Mouse (Mus musculus): ENCODE data around the gene Atg13. TPM values are rescaled to one million over a fixed set of nuclear protein-coding genes. Genes with fewer than 3 reads are reported as not detected.

Atg13 gene
- 32.8 and 39.4 TPM in 2 replicates for polyA plus RNA-seq (2015; fragmentation: Nextera tagmentation; extraction: Ambion mirVana)

- under 1% methylated on average over 66 of the region's 66 CpGs for WGBS
- peaks cover 16% of the 10 kb centered on the region for H3K4me1 ChIP-seq (ENCODE audit: control insufficient read depth, insufficient read depth, low read depth, low read length)
- H3K27ac ChIP-seq (ENCODE audit: low read depth, low read length): peak within 1 kb of the TSS; percentile 81
- ATAC-seq: peak; percentile 99
- no peaks in the 10 kb centered on the region for H3K27me3 ChIP-seq (replicated peaks; ENCODE audit: control insufficient read depth, insufficient read depth, low read length)
- peak within 1 kb of the TSS; percentile 85 for H3K4me2 ChIP-seq (ENCODE audit: low read length)
- no peaks in the 10 kb centered on the region for H3K9me3 ChIP-seq (ENCODE audit: control insufficient read depth, low read length)
- peak within 1 kb of the TSS; percentile 69 for H3K4me3 ChIP-seq (ENCODE audit: low read length)
- H3K36me3 ChIP-seq (ENCODE audit: control insufficient read depth, insufficient read depth, low read length): no peaks in the 10 kb centered on the region
- peak within 1 kb of the TSS; percentile 68 for H3K9ac ChIP-seq (ENCODE audit: low read depth, low read length)
These were observed at the start of gene Atg13, which contains the start of gene Harbi1 for GRCm38 (mm10) chr2:91710272-91711234. Atg13 (minus strand) TSS chr2:91710576. Harbi1 (plus strand) TSS chr2:91710852.

GRCm38 (mm10) chr2:91749811-91750261 lies 39.5 kb upstream of the Atg13 start:
- no peak overlapping the region for H3K4me2 ChIP-seq (ENCODE audit: low read length)
- no peaks in the 10 kb centered on the region for H3K36me3 ChIP-seq (ENCODE audit: control insufficient read depth, insufficient read depth, low read length)
- H3K27ac ChIP-seq (ENCODE audit: low read depth, low read length): no peak overlapping the region
- no peaks in the 10 kb centered on the region for H3K27me3 ChIP-seq (replicated peaks; ENCODE audit: control insufficient read depth, insufficient read depth, low read length)
- H3K4me1 ChIP-seq (ENCODE audit: control insufficient read depth, insufficient read depth, low read depth, low read length): no peaks in the 10 kb centered on the region
- H3K9me3 ChIP-seq (ENCODE audit: control insufficient read depth, low read length): no peaks in the 10 kb centered on the region
- WGBS: 52% methylated on average over 2 of the region's 2 CpGs
- no peak overlapping the region for H3K4me3 ChIP-seq (ENCODE audit: low read length)
- no peak overlapping the region for H3K9ac ChIP-seq (ENCODE audit: low read depth, low read length)
- no peak for ATAC-seq

- no peak overlapping the region for H3K9ac ChIP-seq (ENCODE audit: low read depth, low read length)
- no peaks in the 10 kb centered on the region for H3K27me3 ChIP-seq (replicated peaks; ENCODE audit: control insufficient read depth, insufficient read depth, low read length)
- 91% methylated on average over 5 of the region's 5 CpGs for WGBS
- H3K27ac ChIP-seq (ENCODE audit: low read depth, low read length): no peak overlapping the region
- H3K36me3 ChIP-seq (ENCODE audit: control insufficient read depth, insufficient read depth, low read length): no peaks in the 10 kb centered on the region
- no peaks in the 10 kb centered on the region for H3K4me1 ChIP-seq (ENCODE audit: control insufficient read depth, insufficient read depth, low read depth, low read length)
- H3K4me3 ChIP-seq (ENCODE audit: low read length): no peak overlapping the region
- no peak overlapping the region for H3K4me2 ChIP-seq (ENCODE audit: low read length)
- ATAC-seq: no peak
- no peaks in the 10 kb centered on the region for H3K9me3 ChIP-seq (ENCODE audit: control insufficient read depth, low read length)
These were observed 34.3 kb upstream of the Atg13 start for GRCm38 (mm10) chr2:91744686-91745085.

GRCm38 (mm10) chr2:91739586-91739985 lies 29.2 kb upstream of the Atg13 start:
- WGBS: 95% methylated on average over 1 of the region's 1 CpGs
- H3K4me1 ChIP-seq (ENCODE audit: control insufficient read depth, insufficient read depth, low read depth, low read length): no peaks in the 10 kb centered on the region
- no peak for ATAC-seq

GRCm38 (mm10) chr2:91735221-91735620 lies 24.8 kb upstream of the Atg13 start:
- H3K4me3 ChIP-seq (ENCODE audit: low read length): no peak overlapping the region
- no peaks in the 10 kb centered on the region for H3K36me3 ChIP-seq (ENCODE audit: control insufficient read depth, insufficient read depth, low read length)
- peaks cover 2% of the 10 kb centered on the region; the same call in 1 of the 2 replicates for H3K4me1 ChIP-seq (ENCODE audit: control insufficient read depth, insufficient read depth, low read depth, low read length)
- no peak overlapping the region for H3K4me2 ChIP-seq (ENCODE audit: low read length)
- ATAC-seq: no peak
- no peak overlapping the region for H3K27ac ChIP-seq (ENCODE audit: low read depth, low read length)
- no peak overlapping the region for H3K9ac ChIP-seq (ENCODE audit: low read depth, low read length)
- WGBS: 94% methylated on average over 5 of the region's 5 CpGs
- H3K9me3 ChIP-seq (ENCODE audit: control insufficient read depth, low read length): no peaks in the 10 kb centered on the region
- no peaks in the 10 kb centered on the region for H3K27me3 ChIP-seq (replicated peaks; ENCODE audit: control insufficient read depth, insufficient read depth, low read length)

More at GRCm38 (mm10) chr2:91739586-91739985, 29.2 kb upstream of the Atg13 start:
- Histone ChIP-seq H3K36me3 (ENCODE audit: control insufficient read depth, insufficient read depth, low read length) (no peaks in the 10 kb centered on the region), H3K4me2 (ENCODE audit: low read length) (no peak overlapping the region), H3K4me3 (ENCODE audit: low read length) (no peak overlapping the region), H3K27me3 (replicated peaks; ENCODE audit: control insufficient read depth, insufficient read depth, low read length) (no peaks in the 10 kb centered on the region), H3K27ac (ENCODE audit: low read depth, low read length) (no peak overlapping the region), H3K9ac (ENCODE audit: low read depth, low read length) (no peak overlapping the region), H3K9me3 (ENCODE audit: control insufficient read depth, low read length) (no peaks in the 10 kb centered on the region)

- H3K27me3 ChIP-seq (replicated peaks; ENCODE audit: control insufficient read depth, insufficient read depth, low read length): no peaks in the 10 kb centered on the region; the same call in 1 of the 2 replicates
- peak; percentile 94 for ATAC-seq
- under 1% methylated on average over 62 of the region's 68 CpGs for WGBS
- no peaks in the 10 kb centered on the region for H3K9me3 ChIP-seq (ENCODE audit: control insufficient read depth, low read length)
- peak within 1 kb of the TSS; percentile 100 for H3K4me3 ChIP-seq (ENCODE audit: low read length)
- H3K4me1 ChIP-seq (ENCODE audit: control insufficient read depth, insufficient read depth, low read depth, low read length): peaks cover 2% of the 10 kb centered on the region; the same call in 1 of the 2 replicates
- no peaks in the 10 kb centered on the region for H3K36me3 ChIP-seq (ENCODE audit: control insufficient read depth, insufficient read depth, low read length)
- H3K4me2 ChIP-seq (ENCODE audit: low read length): peak within 1 kb of the TSS; percentile 70
- H3K27ac ChIP-seq (ENCODE audit: low read depth, low read length): peak within 1 kb of the TSS; percentile 94
- H3K9ac ChIP-seq (ENCODE audit: low read depth, low read length): peak within 1 kb of the TSS; percentile 97
These were observed 19.8 kb upstream of the Atg13 start, which contains the start of gene Ambra1 for GRCm38 (mm10) chr2:91729971-91730821. Ambra1 (plus strand) TSS chr2:91730134.

GRCm38 (mm10) chr2:91729571-91729970 lies 19.2 kb upstream of the Atg13 start:
- H3K9me3 ChIP-seq (ENCODE audit: control insufficient read depth, low read length): no peaks in the 10 kb centered on the region
- ATAC-seq: peak; percentile 8; the same call in 1 of the 2 replicates
- peak overlapping the region; percentile 100 for H3K4me3 ChIP-seq (ENCODE audit: low read length)
- H3K9ac ChIP-seq (ENCODE audit: low read depth, low read length): peak overlapping the region; percentile 97; the same call in 1 of the 2 replicates
- H3K27ac ChIP-seq (ENCODE audit: low read depth, low read length): no peak overlapping the region; the same call in 1 of the 2 replicates
- H3K4me2 ChIP-seq (ENCODE audit: low read length): peak overlapping the region; percentile 49
- no peaks in the 10 kb centered on the region for H3K36me3 ChIP-seq (ENCODE audit: control insufficient read depth, insufficient read depth, low read length)
- no peaks in the 10 kb centered on the region; the same call in 1 of the 2 replicates for H3K27me3 ChIP-seq (replicated peaks; ENCODE audit: control insufficient read depth, insufficient read depth, low read length)
- H3K4me1 ChIP-seq (ENCODE audit: control insufficient read depth, insufficient read depth, low read depth, low read length): peaks cover 2% of the 10 kb centered on the region; the same call in 1 of the 2 replicates
- 17% methylated on average over 4 of the region's 4 CpGs for WGBS

GRCm38 (mm10) chr2:91727011-91727410 lies 16.6 kb upstream of the Atg13 start:
- no peak for ATAC-seq
- no peaks in the 10 kb centered on the region; the same call in 1 of the 2 replicates for H3K27me3 ChIP-seq (replicated peaks; ENCODE audit: control insufficient read depth, insufficient read depth, low read length)

More at GRCm38 (mm10) chr2:91727011-91727410, 16.6 kb upstream of the Atg13 start:
- no peaks in the 10 kb centered on the region for H3K36me3 ChIP-seq (ENCODE audit: control insufficient read depth, insufficient read depth, low read length)
- no peaks in the 10 kb centered on the region for H3K9me3 ChIP-seq (ENCODE audit: control insufficient read depth, low read length)
- H3K4me1 ChIP-seq (ENCODE audit: control insufficient read depth, insufficient read depth, low read depth, low read length): peaks cover under 1% of the 10 kb centered on the region; the same call in 1 of the 2 replicates
- no peak overlapping the region for H3K4me3 ChIP-seq (ENCODE audit: low read length)
- WGBS: 94% methylated on average over 3 of the region's 3 CpGs
- no peak overlapping the region for H3K4me2 ChIP-seq (ENCODE audit: low read length)
- H3K9ac ChIP-seq (ENCODE audit: low read depth, low read length): no peak overlapping the region
- H3K27ac ChIP-seq (ENCODE audit: low read depth, low read length): no peak overlapping the region

Measured in hindbrain, embryonic 16.5 days (tissue).